Comparison of ENCODE assay signal across 8 mouse cellular contexts in genomic region chr12:55778301-55778700, GRCm38 (mm10). TPM values are rescaled to one million over a fixed set of nuclear protein-coding genes. Genes with fewer than 3 reads are reported as not detected.
DNase-seq lines count a peak whose midpoint lies in the region; ATAC-seq lines count a peak whose summit lies in the region.

No protein-coding gene starts in this region.

- DNase-seq in forebrain, embryonic 14.5 days (ENCODE audit: low spot score), result peak; percentile 41
- no peak for DNase-seq in forebrain, embryonic 10.5 days (ENCODE audit: extremely low spot score, low spot score)
- DNase-seq in ovary, postnatal 36 days (ENCODE audit: low spot score), result peak; percentile 47
- DNase-seq in ovary, adult 18-20 months (ENCODE audit: low spot score), result no peak
- peak; percentile 12 for DNase-seq in c-Kit-positive CD71-positive TER-119-positive erythroid progenitor cells, embryonic 14.5 days (ENCODE audit: low spot score)
- peak; percentile 50 for DNase-seq in induced T-regulatory cell, adult 2 months (ENCODE audit: low read depth)
- peak; percentile 27 for DNase-seq in mesoderm, embryonic 11.5 days (ENCODE audit: low read depth, low spot score)

- H3K36me3 ChIP-seq in forebrain, embryonic 14.5 days (ENCODE audit: control insufficient read depth, insufficient read depth, low read length), result peaks cover 21% of the 10 kb centered on the region
- peaks cover 34% of the 10 kb centered on the region for H3K36me3 ChIP-seq in forebrain, embryonic 10.5 days (replicated peaks)
- no peaks in the 10 kb centered on the region for H3K36me3 ChIP-seq in intestine, embryonic 16.5 days (ENCODE audit: control insufficient read depth, insufficient read depth, low read length)

- no peak for ATAC-seq in forebrain, embryonic 14.5 days
- no peak for ATAC-seq in intestine, embryonic 16.5 days

- no peaks in the 10 kb centered on the region for H3K27me3 ChIP-seq in forebrain, embryonic 14.5 days (replicated peaks; ENCODE audit: control insufficient read depth, insufficient read depth, low read length)
- no peaks in the 10 kb centered on the region for H3K27me3 ChIP-seq in forebrain, embryonic 10.5 days (ENCODE audit: poor library complexity, severe bottlenecking)
- no peaks in the 10 kb centered on the region for H3K27me3 ChIP-seq in intestine, embryonic 16.5 days (replicated peaks; ENCODE audit: control insufficient read depth, insufficient read depth, low read length)

- no peaks in the 10 kb centered on the region for H3K4me1 ChIP-seq in forebrain, embryonic 14.5 days (ENCODE audit: control insufficient read depth, insufficient read depth, low read length)
- H3K4me1 ChIP-seq in forebrain, embryonic 10.5 days, result no peaks in the 10 kb centered on the region
- no peaks in the 10 kb centered on the region for H3K4me1 ChIP-seq in intestine, embryonic 16.5 days (ENCODE audit: control insufficient read depth, insufficient read depth, low read length)

- H3K9ac ChIP-seq in forebrain, embryonic 14.5 days (ENCODE audit: low read length), result no peak overlapping the region
- H3K9ac ChIP-seq in intestine, embryonic 16.5 days (ENCODE audit: low read depth, low read length), result no peak overlapping the region

- no peak overlapping the region for H3K4me3 ChIP-seq in forebrain, embryonic 14.5 days (ENCODE audit: low read depth, low read length)
- H3K4me3 ChIP-seq in forebrain, embryonic 10.5 days, result no peak overlapping the region
- H3K4me3 ChIP-seq in intestine, embryonic 16.5 days (ENCODE audit: low read length), result no peak overlapping the region

- no peak overlapping the region for H3K27ac ChIP-seq in forebrain, embryonic 14.5 days (ENCODE audit: low read depth, low read length)
- no peak overlapping the region for H3K27ac ChIP-seq in forebrain, embryonic 10.5 days
- no peak overlapping the region for H3K27ac ChIP-seq in intestine, embryonic 16.5 days (ENCODE audit: low read length)

- no peak overlapping the region for H3K4me2 ChIP-seq in forebrain, embryonic 14.5 days (ENCODE audit: low read length)
- H3K4me2 ChIP-seq in intestine, embryonic 16.5 days (ENCODE audit: low read depth, low read length), result no peak overlapping the region

- 89% methylated on average over 2 of the region's 2 CpGs for WGBS in forebrain, embryonic 14.5 days
- 85% methylated on average over 2 of the region's 2 CpGs for WGBS in forebrain, embryonic 10.5 days
- 86% methylated on average over 2 of the region's 2 CpGs for WGBS in intestine, embryonic 16.5 days

- H3K9me3 ChIP-seq in forebrain, embryonic 14.5 days (replicated peaks; ENCODE audit: control insufficient read depth, low read length), result no peaks in the 10 kb centered on the region
- no peaks in the 10 kb centered on the region for H3K9me3 ChIP-seq in forebrain, embryonic 10.5 days
- no peaks in the 10 kb centered on the region for H3K9me3 ChIP-seq in intestine, embryonic 16.5 days (ENCODE audit: control insufficient read depth, low read length)

RNA-seq across cellular contexts. Expression of gene Ralgapa1, which starts 42.7 kb away (rescaled TPM):
- 16.6 and 22.2 TPM in 2 replicates for polyA plus RNA-seq in forebrain, embryonic 14.5 days (2014; fragmentation: Nextera tagmentation; extraction: Ambion mirVana)
- polyA plus RNA-seq in forebrain, embryonic 10.5 days (2016; fragmentation: Nextera tagmentation; extraction: Ambion mirVana), result 10.9 and 11.4 TPM in 2 replicates
- 6.6 and 7.4 TPM in 2 replicates for polyA plus RNA-seq in intestine, embryonic 16.5 days (2015; fragmentation: Nextera tagmentation; extraction: Ambion mirVana)

RNA-seq across cellular contexts. Expression of gene Brms1l, which starts 57.8 kb away (rescaled TPM):
- polyA plus RNA-seq in forebrain, embryonic 14.5 days (2014; fragmentation: Nextera tagmentation; extraction: Ambion mirVana), result 45.1 and 47.4 TPM in 2 replicates
- polyA plus RNA-seq in forebrain, embryonic 10.5 days (2016; fragmentation: Nextera tagmentation; extraction: Ambion mirVana), result 40.7 and 42.2 TPM in 2 replicates
- polyA plus RNA-seq in intestine, embryonic 16.5 days (2015; fragmentation: Nextera tagmentation; extraction: Ambion mirVana), result 22.6 and 23.3 TPM in 2 replicates

Comparison
In these comparisons a context has a peak if more than half of its experiments do, and no peak if none do; other contexts are left out.
1. DNase-seq: peak in forebrain, embryonic 14.5 days (single experiment), ovary, postnatal 36 days (single experiment), c-Kit-positive CD71-positive TER-119-positive erythroid progenitor cells, embryonic 14.5 days (single experiment), induced T-regulatory cell, adult 2 months (single experiment) and mesoderm, embryonic 11.5 days (single experiment); none in forebrain, embryonic 10.5 days (single experiment) and ovary, adult 18-20 months (single experiment).